Mouse (Mus musculus): ENCODE measurements around the gene A730049H05Rik.

GRCm38 (mm10) chr6:92803213-92803612 is 13.1 kb upstream of the A730049H05Rik start:
- TF ChIP-seq GATA1 (IDR thresholded peaks at IDR 0.05; ENCODE audit: borderline replicate concordance, low read length) (no peak), FLI1 (IDR thresholded peaks at IDR 0.05; ENCODE audit: low read length) (no peak)

All from megakaryocyte, embryonic 14.5 days (primary cell).